Mouse (Mus musculus): ENCODE measurements around the gene Slamf9.

Gene Slamf9

GRCm38 (mm10) chr1:172490261-172490661 lies 15.1 kb downstream of the Slamf9 start:
- DNase-seq (ENCODE audit: low spot score in 2 of 2), result peak in 1 of 2 experiments; percentile 90

DNA sequence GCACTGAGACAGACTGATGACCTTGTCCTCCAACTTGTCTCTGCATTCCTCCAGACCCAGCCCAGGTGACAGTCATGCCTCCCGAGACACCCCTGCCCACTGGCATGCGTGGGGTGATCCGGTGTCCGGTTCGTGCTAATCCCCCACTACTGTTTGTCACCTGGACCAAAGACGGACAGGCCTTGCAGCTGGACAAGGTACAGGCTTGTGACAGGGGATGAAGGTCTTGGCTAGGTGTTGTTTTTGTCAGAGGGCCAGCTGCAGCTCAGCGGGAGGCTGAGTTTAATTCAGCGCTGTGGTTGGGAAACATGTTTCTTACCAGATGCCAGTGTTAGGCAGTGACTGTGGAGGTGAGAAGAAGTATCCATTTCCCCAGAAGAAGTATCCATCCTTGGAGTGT lies 16.9 kb downstream of the Slamf9 start:
- no peak for DNase-seq (ENCODE audit: low spot score in 2 of 2)

- DNase-seq (ENCODE audit: low spot score in 2 of 2), result no peak
Observed at GRCm38 (mm10) chr1:172493516-172493915, 18.4 kb downstream of the Slamf9 start.

DNA sequence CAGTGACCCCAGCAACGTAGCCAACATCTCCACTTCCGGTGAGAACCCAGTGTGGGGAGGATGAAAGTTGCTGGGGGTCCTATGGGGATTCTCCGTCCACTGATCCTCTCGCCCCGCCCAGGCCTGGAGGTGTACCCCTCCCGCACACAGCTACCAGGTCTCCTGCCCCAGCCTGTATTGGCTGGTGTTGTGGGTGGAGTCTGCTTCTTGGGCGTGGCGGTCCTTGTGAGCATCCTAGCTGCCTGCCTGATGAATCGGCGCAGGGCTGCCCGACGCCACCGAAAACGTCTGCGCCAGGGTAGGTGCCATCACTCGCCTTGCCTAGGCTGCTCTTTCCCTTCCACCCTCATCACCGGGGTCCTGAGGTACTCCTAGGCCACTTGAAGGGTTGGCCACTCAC lies 20.9 kb downstream of the Slamf9 start:
- no peak for DNase-seq (ENCODE audit: low spot score in 2 of 2)

GRCm38 (mm10) chr1:172497428-172497827 lies 22.3 kb downstream of the Slamf9 start:
- no peak for DNase-seq (ENCODE audit: low spot score in 2 of 2)

DNA sequence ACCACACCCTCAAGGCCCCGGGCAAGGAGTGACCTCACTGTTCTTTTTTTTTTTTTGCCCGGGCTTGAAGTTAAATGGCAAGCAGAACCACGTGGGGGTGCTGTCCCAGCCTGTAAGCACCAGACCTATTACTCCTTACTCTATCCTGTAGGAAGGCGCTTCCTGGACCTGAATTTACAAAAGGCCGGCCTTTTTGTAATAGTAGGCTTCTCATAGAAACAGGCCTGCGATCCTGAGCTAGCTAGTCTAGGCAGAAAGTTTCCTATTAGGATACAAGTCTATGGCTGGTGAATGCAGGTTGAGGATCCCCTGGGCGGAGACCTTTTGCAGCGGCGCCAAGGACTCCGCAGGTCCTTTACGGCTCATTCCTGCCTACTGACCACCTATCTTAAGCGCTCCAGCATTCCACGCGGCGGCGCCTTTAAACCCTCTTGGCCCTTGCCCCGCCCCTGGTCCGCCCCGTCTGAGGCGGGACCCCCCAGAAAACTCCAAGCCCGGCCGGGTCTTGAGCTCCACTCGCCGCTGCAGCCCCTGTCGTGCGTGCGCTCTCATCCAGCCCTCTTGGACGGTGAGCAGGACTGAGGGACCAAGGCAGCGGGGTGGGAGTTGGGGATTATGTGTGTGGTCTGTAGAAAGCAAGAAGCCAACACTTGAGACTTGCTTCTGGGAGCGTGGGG lies 24.7 kb downstream of the Slamf9 start, which contains the start of gene Tagln2:
TSS of gene Tagln2 (plus strand) at position 283 of the 677 bp plus-strand sequence.
- DNase-seq (ENCODE audit: low spot score in 2 of 2), result no peak

DNA sequence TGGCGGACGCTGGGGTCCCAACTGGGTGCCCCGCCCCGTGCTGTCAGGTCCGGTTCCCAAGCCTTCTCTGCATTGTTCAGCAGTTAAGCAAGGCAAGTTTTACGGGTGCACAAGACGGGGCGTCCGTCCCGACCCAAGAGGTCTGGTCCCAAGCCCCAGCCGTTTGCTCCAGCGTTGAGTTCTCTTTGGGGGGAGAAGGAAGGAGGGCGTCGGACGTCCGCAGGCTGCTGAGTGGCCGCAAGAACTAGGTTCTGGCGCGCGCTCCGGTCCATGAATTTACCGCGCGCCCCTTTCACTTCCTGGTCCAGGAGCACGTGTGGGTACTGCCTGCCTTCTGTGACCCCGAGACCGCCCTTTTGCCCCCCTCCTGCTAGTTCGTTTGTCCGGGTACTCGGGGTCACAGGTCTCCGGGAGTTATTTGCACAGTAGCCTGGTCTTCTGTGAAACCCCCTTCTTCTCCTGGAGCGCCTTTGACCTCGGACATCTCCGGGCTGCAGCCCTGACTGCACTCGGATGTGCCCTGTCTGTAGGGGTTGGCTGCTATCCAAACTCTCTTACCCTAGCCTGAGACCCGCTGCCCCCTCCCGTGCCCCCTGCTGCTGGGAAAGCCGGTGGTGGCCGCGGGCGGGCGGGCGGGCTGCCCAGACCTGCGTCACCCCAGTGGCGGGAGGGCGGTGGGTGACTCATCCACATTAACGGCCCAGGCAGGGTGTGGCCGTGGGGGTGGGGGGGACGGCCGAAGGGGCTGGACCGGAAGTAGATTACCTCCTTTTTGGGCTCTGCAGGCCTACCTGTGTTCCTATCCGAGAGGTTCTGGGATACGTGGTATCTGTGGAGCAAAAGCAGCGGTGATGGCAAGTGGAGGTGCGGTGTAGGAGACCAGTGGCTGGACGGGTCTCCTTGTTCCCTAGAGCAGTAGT lies 25.6 kb downstream of the Slamf9 start:
- no peak for DNase-seq (ENCODE audit: low spot score in 2 of 2)

DNA sequence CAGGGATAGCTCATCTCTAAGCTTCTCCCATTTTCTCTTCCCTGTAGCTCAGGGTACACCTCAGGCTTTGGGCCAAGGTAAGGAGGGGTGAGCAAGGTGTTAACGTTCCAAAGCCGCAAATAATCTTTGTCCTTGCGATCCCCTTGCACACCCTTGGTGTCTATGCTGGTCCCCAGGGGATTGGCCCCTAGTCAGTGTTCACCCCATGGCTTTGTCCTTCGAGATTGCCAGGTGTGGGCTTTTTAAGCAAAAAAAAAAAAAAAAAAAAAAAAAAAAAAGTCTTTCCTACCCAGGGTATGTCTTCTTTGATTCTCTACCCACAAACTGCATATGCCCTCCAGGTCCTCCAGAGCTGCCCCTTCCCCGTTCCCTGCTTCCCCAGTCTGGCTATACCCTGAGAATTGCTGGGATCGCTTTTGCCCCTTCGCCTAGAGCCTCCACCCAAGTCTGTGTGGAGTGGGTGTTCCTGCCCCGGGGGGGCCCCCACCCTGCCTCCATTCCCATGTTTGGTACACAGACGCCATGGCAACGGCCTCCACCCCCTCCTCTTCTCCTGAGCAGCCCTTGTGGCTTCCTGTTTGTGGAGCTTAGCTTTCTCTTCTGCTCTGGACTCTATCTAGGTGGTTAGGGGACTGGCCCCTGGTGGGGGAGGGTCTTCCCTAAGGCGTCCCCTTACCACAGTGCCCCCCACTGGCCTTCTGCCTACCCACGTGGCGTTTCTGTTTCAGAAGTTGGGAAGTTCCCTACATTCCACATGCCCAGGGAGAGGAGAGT lies 26.4 kb downstream of the Slamf9 start:
- DNase-seq (ENCODE audit: low spot score in 2 of 2), result no peak

DNA sequence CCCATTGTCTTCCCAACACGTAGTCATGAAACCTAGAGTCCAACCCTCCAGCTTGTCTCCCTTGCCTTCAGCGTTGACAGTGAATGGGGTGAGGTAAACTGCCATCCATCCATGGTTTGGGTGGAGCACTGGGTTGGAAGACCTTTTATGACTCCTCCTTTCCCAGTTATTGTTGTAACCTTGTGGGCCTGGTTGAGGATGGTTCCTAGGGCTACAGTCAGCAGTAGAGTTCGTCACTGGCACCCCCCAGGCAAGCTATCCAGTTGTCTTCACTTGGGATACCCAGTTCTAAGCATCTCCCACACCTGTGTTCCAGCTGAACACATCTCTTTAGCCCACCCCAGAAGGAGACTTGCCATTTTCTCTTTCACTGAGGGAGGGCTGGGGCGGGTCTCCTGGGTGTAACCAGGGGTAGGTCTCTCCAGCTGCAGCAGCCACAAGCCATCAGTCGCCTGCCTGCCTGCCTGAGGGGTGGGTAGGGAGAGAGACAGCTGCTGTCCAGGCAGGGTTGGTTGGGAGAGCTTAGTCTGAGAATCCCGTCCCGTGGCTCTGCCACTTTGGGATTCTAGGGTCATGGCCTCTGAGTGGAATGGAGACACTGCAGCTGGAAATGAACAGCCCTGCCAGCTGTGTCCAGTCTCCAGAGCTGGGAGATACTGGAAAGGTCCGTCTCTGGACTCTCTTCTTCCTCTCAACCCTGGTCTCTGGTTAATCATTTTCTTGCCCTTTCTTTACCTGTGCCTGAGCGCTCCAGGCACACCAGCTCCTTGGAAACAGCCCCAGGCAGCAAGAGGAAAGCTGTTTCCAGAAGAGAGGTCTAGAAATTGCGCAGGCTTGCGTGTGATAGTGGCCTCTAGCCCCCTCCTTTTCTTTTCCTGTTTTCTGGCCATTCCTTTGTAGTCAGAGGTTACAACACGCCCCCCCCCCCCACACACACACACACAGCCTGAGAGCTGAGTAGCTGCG lies 27.3 kb downstream of the Slamf9 start:
- DNase-seq (ENCODE audit: low spot score in 2 of 2), result no peak

DNA sequence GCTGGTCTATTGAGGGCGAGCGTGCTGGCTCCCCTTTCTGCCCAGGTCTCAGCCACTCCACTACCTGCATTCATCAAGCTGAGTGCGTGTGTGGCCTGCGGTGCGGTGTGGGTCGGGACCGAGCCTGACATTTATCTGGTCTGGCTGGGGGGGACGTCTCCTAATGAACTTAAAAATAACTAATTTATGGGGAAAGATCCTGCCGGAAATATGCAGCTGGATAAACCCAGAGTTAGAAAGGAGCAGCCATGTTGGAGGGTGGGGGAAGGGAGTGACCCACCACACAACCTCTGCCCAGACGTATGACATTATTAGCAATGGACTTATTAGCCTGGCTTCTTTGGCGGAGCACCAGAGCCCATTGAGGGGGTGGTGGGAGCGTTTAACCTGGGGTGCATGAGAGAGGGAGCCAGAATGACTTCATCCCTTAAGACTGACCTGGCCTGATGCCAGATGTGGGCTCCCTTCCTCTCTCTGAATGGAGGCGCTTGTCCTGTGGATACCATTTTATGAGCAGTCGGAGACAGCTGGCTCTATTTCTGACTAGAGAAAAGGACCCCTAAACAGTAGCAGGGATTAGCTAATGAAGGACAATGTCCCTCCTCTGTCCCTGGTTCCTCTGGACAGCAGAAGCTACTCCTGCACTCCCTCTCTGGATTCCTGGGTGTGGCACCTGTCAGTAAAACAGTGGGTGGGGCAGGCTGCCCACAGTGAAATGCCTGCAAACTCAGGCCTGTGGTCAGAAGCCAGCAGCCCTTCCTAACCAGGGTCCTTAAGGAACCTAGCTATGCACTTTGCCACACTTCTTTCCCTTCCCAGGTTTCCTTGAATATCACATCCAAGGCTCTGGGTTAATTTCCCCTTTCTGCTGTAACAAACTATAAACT lies 28.2 kb downstream of the Slamf9 start:
- DNase-seq (ENCODE audit: low spot score in 2 of 2), result no peak

- DNase-seq (ENCODE audit: low spot score in 2 of 2), result no peak
Observed at GRCm38 (mm10) chr1:172504756-172505155, 29.6 kb downstream of the Slamf9 start.

- DNase-seq (ENCODE audit: low spot score in 2 of 2), result no peak
Observed at GRCm38 (mm10) chr1:172507001-172507400, 31.8 kb downstream of the Slamf9 start.

- DNase-seq (ENCODE audit: low spot score in 2 of 2), result no peak
Observed at GRCm38 (mm10) chr1:172507701-172508100, 32.5 kb downstream of the Slamf9 start.

DNA sequence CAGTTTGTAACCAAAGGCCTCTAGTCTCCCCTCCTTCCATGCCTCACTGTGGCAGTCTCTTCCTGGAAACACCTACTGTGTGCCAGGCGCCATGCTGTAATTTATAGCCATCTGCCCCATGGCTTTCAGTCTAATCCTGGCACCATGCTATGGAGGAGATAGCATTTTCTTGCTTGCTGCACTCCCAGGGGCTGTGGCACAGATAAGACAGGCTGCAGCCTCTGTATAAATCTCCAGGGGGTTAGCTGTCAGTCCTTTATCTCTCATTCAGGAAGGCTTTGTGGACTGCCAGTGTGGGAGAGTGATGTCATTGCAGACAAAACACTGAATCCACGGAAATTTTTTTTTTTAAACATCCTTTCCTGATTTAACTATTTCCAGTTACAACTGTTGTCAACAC lies 33.0 kb downstream of the Slamf9 start:
- no peak for DNase-seq (ENCODE audit: low spot score in 2 of 2)

- no peak for DNase-seq (ENCODE audit: low spot score in 2 of 2)
Observed at GRCm38 (mm10) chr1:172509235-172509634, 34.1 kb downstream of the Slamf9 start.

- DNase-seq (ENCODE audit: low spot score in 2 of 2), result no peak
Observed at GRCm38 (mm10) chr1:172509983-172510382, 34.8 kb downstream of the Slamf9 start.

- no peak for DNase-seq (ENCODE audit: low spot score in 2 of 2)
Observed at GRCm38 (mm10) chr1:172510421-172510972, 35.3 kb downstream of the Slamf9 start.

GRCm38 (mm10) chr1:172512962-172513361 lies 37.8 kb downstream of the Slamf9 start:
- DNase-seq (ENCODE audit: low spot score in 2 of 2), result no peak

GRCm38 (mm10) chr1:172513525-172514212 lies 38.5 kb downstream of the Slamf9 start:
- peak in 1 of 2 experiments; percentile 42 for DNase-seq (ENCODE audit: low spot score in 2 of 2)

Data from left cerebral cortex, adult 9 months (tissue).